Mouse (Mus musculus): ENCODE measurements at regions not wholly inside any gene's neighbourhood (a gene's known extent, or its start where the extent isn't known, plus 50 kb on each side); places are given as distances from the start of the nearest gene placed in this dataset.
"Not testable (repeated sequence)": the region's sequence is repeated elsewhere in the genome, so short reads cannot be mapped to it uniquely, and the experiment has no call there.

DNA sequence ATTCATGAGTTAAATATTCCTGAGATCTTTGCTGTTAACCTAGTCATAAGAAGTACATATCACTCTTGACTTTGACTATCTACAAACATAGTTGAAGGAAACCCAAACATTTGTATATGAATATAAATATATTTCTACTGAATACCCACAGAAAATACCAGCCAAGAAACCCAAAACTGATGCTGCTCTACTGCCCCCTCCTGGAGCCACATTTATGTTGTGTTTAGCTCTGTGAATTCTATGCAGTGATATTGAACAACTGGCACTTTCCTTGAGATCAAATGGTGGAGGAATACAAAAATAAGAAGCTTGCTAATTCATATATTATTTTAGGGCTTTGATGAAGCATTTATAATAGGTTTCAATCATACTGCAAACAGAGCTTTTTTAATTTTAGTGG is 89.7 kb upstream of the Mageb16 start:
- no peak overlapping the region for H3K4me2 ChIP-seq (ENCODE audit: low read length)
- ATAC-seq (ENCODE audit: low FRiP score, low TSS enrichment): no peak
- no peaks in the 10 kb centered on the region for H3K4me1 ChIP-seq (ENCODE audit: control insufficient read depth, insufficient read depth, low read length)
- no peaks in the 10 kb centered on the region for H3K27me3 ChIP-seq (ENCODE audit: control insufficient read depth, insufficient read depth, low read length)
- no peak overlapping the region for H3K9ac ChIP-seq (replicated peaks; ENCODE audit: low read length)
- no peak overlapping the region for H3K27ac ChIP-seq (replicated peaks; ENCODE audit: low read depth, low read length)
- no peaks in the 10 kb centered on the region for H3K9me3 ChIP-seq (ENCODE audit: control insufficient read depth, low read length)
- no peak overlapping the region for H3K4me3 ChIP-seq (replicated peaks; ENCODE audit: low read depth, low read length)
- peak; percentile 50 for DNase-seq
- no peaks in the 10 kb centered on the region for H3K36me3 ChIP-seq (ENCODE audit: control insufficient read depth, insufficient read depth, low read length)

DNA sequence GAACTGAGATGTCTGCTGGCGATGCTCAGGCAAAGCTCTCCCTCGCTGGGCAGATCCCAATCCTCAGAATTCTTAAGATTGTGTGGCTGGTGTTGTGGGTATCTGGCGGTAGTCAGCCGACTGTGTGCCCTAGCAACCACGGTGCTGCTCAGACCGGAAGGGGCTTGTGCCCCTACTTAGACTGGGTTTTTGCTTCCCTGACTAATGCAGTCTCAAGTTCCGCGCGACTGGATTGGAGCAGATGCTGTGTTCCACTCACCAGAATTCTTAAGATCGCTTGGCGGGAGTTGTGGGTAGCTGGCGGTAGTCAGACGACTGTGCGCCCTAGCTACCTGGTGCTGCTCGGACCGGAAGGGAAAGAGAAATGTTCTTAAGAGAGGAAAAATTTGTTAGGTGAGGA is 87.4 kb upstream of the Mageb16 start:
- H3K27ac ChIP-seq (replicated peaks; ENCODE audit: low read depth, low read length); H3K4me2 ChIP-seq (ENCODE audit: low read length); H3K9me3 ChIP-seq (ENCODE audit: control insufficient read depth, low read length); ATAC-seq (ENCODE audit: low FRiP score, low TSS enrichment); H3K36me3 ChIP-seq (ENCODE audit: control insufficient read depth, insufficient read depth, low read length); H3K4me1 ChIP-seq (ENCODE audit: control insufficient read depth, insufficient read depth, low read length); H3K9ac ChIP-seq (replicated peaks; ENCODE audit: low read length); H3K4me3 ChIP-seq (replicated peaks; ENCODE audit: low read depth, low read length); DNase-seq; H3K27me3 ChIP-seq (ENCODE audit: control insufficient read depth, insufficient read depth, low read length): not testable (repeated sequence)
- 84% methylated on average over 16 of the region's 16 CpGs for WGBS

All from midbrain, embryonic 14.5 days (tissue).